Mouse (Mus musculus) liver, embryonic 11.5 days (tissue): ENCODE measurements around the gene Ppp1r14a. TPM values are rescaled to one million over a fixed set of nuclear protein-coding genes. Genes with fewer than 3 reads are reported as not detected.
A peak's percentile ranks its signal among the peaks of the same experiment; 100 is the strongest.

Source experiments
- ATAC-seq: fragments of 200-750 bp; cut with Nextera tagmentation; replicated peaks from 2 replicates; pipeline ENCODE4 v1.8.0; 2017; ENCODE audit warnings: moderate number of reproducible peaks, mild to moderate bottlenecking, moderate TSS enrichment, moderate library complexity; ENCODE audit not compliant: low FRiP score
- DNase-seq: peaks from one replicate; pipeline ENCODE4 v3.0.0-alpha.2; 2017; ENCODE audit warnings: low spot score
- H3K27ac ChIP-seq: fragments of 300-500 bp; sonication (generic); 2 replicates; pipeline ENCODE4 v1.5.1; 2014; ENCODE audit warnings: mild to moderate bottlenecking, low read depth, low read length, control low read depth
- H3K27me3 ChIP-seq: fragments of 300-500 bp; sonication (generic); replicated peaks from 2 replicates; pipeline ENCODE4 v1.6.1; 2014; ENCODE audit warnings: low read length, mixed read lengths; ENCODE audit not compliant: control insufficient read depth, insufficient read depth
- H3K36me3 ChIP-seq: fragments of 300-500 bp; sonication (generic); 2 replicates; pipeline ENCODE4 v1.6.1; 2014; ENCODE audit warnings: mild to moderate bottlenecking, low read length, moderate library complexity, mixed read lengths; ENCODE audit not compliant: control insufficient read depth, insufficient read depth
- H3K4me1 ChIP-seq: fragments of 300-500 bp; sonication (generic); replicated peaks from 2 replicates; pipeline ENCODE4 v1.6.1; 2014; ENCODE audit warnings: low read length, mixed read lengths; ENCODE audit not compliant: control insufficient read depth, insufficient read depth
- H3K4me2 ChIP-seq: fragments of 300-500 bp; sonication (generic); 2 replicates; pipeline ENCODE4 v1.6.1; 2014; ENCODE audit warnings: mild to moderate bottlenecking, control low read depth, moderate library complexity
- H3K4me3 ChIP-seq: fragments of 300-500 bp; sonication (generic); 2 replicates; pipeline ENCODE4 v1.5.1; 2014; ENCODE audit warnings: low read depth, low read length, control low read depth
- H3K9ac ChIP-seq: fragments of 300-500 bp; sonication (generic); 2 replicates; pipeline ENCODE4 v1.6.1; 2014; ENCODE audit warnings: low read depth, low read length, control low read depth
- H3K9me3 ChIP-seq: fragments of 300-500 bp; sonication (generic); 2 replicates; pipeline ENCODE4 v1.6.1; 2016; ENCODE audit warnings: low read length, inconsistent platforms, mixed read lengths; ENCODE audit not compliant: control insufficient read depth
- WGBS: fragments of 180-500 bp; shearing (Covaris S2); extraction: QIAGEN DNeasy Blood & Tissue Kit; methylation state at CpG from one replicate; pipeline ENCODE4 v1.1.7; 2014; 5-methylcytosine and 5-hydroxymethylcytosine counted together
- polyA plus RNA-seq: library from polyadenylated mRNA; unstranded; fragments of >200 nt; fragmentation: Nextera tagmentation; extraction: Ambion mirVana; gene quantifications from 2 replicates; pipeline ENCODE4 v1.2.1, GENCODE M21; 2014

The Ppp1r14a gene
- polyA plus RNA-seq, 1 experiment from 2014 or later: 6.9 TPM

DNA sequence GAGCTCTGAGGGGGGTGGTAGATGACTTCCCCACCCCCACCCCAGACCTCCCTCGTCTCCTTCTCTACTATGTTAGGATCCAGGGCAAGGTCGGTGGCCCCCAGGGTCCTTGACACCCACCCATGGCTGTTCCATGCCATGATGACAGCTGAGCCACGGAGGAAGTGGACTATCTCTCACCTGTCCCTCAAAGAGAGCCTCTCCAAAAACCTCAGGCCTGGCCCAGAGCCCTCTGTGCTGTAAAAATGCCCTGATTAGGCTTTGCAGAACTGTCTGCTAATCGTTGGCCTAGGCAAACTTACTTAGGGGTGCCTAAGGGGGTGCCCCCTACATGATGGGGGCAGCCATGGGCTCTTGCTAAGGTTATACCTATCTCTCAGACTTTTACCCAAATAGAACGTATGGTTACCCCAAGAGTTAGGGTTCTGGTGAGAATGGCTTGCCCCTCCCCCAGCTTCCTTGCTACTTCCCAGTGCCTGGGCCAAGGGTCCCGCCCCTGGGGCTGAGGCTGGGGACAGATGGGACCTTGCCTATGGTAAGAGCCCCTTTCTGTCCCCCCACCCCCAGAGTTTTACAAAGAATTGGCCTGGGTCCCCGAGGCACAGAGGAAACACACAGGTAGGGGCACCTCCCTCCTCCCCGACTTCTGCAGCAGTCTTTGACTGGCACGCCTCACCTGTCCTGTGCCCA is 24.6 kb downstream of the Ppp1r14a start:
- H3K36me3 ChIP-seq: no peaks in the 10 kb centered on the region
- WGBS: 42% methylated on average over 9 of the region's 9 CpGs
- ATAC-seq (no peak), DNase-seq (no peak)
- peaks cover 53% of the 10 kb centered on the region for H3K4me1 ChIP-seq
- no peaks in the 10 kb centered on the region for H3K9me3 ChIP-seq
- H3K9ac ChIP-seq: no peak overlapping the region
- H3K4me3 ChIP-seq: no peak overlapping the region
- 0 out of 2 replicates have a peak, but pooled peaks cover 3% of the 10 kb centered on the region for H3K27me3 ChIP-seq
- H3K27ac ChIP-seq: no peak overlapping the region
- no peak overlapping the region for H3K4me2 ChIP-seq

DNA sequence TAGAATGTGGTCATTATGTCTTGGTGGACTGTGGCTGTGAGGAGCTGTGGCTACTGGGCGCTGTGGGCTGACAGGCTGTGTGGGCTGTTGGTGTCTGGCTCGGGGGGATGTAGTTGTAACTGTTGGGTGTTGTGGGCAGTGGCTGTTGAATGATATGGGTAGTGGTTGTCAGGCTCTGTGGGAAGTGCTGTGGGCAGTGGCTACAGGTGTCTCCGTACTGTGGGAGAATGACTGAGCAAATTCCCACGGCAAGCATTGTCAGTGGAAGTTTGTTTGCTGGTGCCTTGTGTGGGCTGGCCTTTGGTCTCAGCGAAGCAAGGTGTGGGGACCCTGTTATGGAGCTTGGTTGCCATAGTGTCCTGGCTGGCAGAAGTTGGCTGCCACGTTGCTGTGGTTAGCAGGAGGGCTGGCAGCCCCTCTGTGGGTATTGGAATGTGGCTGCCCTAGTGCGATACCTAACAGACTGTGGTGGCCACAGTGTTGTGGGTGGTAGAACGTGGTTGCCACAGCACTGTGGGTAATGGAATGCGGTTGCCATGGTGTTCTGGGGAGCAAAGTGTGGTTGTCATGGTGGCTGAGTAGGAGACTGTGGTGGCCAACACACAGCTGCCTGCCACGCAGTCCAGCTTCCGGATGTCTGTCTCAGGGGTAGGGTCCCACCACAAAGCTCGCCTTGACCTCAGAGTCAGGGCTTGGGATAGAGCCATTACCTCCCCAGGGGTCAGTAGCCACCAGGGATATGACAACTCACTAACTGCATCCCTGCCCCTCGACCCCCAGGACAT is 25.9 kb downstream of the Ppp1r14a start:
- 71% methylated on average over 13 of the region's 13 CpGs for WGBS
- no peak overlapping the region for H3K4me2 ChIP-seq
- no peaks in the 10 kb centered on the region for H3K27me3 ChIP-seq
- no peak for ATAC-seq
- no peak for DNase-seq
- H3K9me3 ChIP-seq: no peaks in the 10 kb centered on the region
- no peak overlapping the region for H3K4me3 ChIP-seq
- H3K27ac ChIP-seq: no peak overlapping the region
- H3K4me1 ChIP-seq: peaks cover 55% of the 10 kb centered on the region
- H3K9ac ChIP-seq: no peak overlapping the region; the same call in 1 of the 2 replicates
- no peaks in the 10 kb centered on the region for H3K36me3 ChIP-seq

DNA sequence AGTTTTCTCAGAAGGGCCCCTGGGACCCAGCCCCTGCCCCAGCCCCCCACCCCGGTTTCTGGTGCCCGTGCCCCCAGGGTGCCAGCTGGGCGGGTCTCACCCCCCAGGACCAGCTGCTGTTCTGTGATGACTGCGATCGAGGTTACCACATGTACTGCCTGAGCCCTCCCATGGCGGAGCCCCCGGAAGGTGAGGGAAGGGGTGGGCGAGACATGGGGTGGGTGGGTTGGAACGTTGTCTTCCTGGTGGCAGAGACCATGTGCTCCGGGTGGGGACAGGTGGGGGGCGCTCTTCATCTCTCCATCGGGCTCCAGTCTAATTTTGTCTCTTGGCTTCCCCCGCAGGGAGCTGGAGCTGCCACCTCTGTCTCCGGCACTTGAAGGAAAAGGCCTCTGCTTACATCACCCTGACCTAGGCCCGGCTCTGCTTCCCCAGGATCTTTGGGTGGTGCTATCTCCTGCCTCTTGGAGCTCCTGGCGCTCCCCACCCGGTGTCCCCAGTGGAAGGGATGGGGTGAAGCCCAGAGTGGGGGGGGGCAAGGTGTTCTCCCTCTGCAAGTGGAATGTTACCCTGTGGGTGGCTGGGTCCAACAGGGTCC is 27.1 kb downstream of the Ppp1r14a start:
- no peak overlapping the region for H3K9ac ChIP-seq
- H3K4me3 ChIP-seq: no peak overlapping the region
- H3K27me3 ChIP-seq: no peaks in the 10 kb centered on the region
- H3K36me3 ChIP-seq: no peaks in the 10 kb centered on the region
- WGBS: 64% methylated on average over 17 of the region's 17 CpGs
- peaks cover 59% of the 10 kb centered on the region for H3K4me1 ChIP-seq
- DNase-seq: no peak
- H3K4me2 ChIP-seq: no peak overlapping the region
- H3K27ac ChIP-seq: peak overlapping the region; percentile 19; the same call in 1 of the 2 replicates
- ATAC-seq: no peak
- no peaks in the 10 kb centered on the region for H3K9me3 ChIP-seq

DNA sequence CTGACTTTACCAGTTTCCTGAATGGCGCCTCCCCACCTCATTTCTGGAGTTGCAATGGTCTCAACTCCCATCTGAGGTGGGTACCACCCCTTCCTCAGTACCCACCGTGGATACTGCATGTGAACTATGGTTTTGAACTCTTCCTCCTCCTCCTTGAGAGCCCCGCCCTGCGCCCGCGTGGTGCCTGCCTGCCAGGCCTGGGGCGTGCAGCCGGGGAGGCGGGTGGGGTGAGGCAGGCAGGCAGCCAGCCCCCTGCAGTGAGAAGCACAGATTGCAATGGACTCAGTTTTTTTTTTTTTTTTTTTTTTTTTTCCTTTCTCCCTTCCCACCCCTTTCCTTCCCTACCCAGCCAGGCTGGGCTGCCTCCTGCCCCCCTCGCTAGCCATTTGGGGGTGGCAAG is 27.9 kb downstream of the Ppp1r14a start:
- no peaks in the 10 kb centered on the region for H3K9me3 ChIP-seq
- H3K27ac ChIP-seq: peak overlapping the region; percentile 75
- DNase-seq (peak; percentile 47), ATAC-seq (0 out of 2 replicates have a peak, but pooled peaks have one; percentile 21)
- H3K9ac ChIP-seq: no peak overlapping the region
- H3K4me3 ChIP-seq: no peak overlapping the region
- H3K4me1 ChIP-seq: peaks cover 64% of the 10 kb centered on the region
- no peaks in the 10 kb centered on the region for H3K27me3 ChIP-seq
- H3K4me2 ChIP-seq: peak overlapping the region; percentile 68
- H3K36me3 ChIP-seq: no peaks in the 10 kb centered on the region
- WGBS: 14% methylated on average over 10 of the region's 10 CpGs

DNA sequence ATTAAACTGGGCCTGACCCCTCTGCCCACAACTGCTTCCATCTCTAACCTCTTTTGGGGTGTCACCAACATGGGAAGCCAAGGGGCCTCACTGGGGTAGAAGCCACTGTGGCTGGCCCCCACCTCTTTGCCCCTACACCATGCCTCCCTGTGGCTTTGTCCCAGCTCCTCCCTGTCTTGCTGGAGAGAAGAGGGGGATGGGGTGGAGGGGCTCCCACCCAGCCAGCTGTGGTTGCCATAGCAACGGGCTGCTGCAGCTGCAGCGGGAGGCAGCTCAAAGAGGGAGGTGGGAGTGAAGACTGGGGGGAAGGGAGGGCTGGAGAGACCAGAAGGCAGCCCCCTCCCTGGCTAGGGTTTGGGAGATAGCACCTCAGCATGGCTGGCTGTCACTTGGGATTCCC is 28.4 kb downstream of the Ppp1r14a start:
- Histone ChIP-seq H3K27ac (peak overlapping the region; percentile 75), H3K4me1 (peaks cover 64% of the 10 kb centered on the region), H3K4me3 (no peak overlapping the region), H3K9me3 (no peaks in the 10 kb centered on the region), H3K36me3 (no peaks in the 10 kb centered on the region), H3K9ac (no peak overlapping the region), H3K27me3 (no peaks in the 10 kb centered on the region), H3K4me2 (peak overlapping the region; percentile 68)
- 4% methylated on average over 2 of the region's 2 CpGs for WGBS
- ATAC-seq (no peak), DNase-seq (peak; percentile 67)

DNA sequence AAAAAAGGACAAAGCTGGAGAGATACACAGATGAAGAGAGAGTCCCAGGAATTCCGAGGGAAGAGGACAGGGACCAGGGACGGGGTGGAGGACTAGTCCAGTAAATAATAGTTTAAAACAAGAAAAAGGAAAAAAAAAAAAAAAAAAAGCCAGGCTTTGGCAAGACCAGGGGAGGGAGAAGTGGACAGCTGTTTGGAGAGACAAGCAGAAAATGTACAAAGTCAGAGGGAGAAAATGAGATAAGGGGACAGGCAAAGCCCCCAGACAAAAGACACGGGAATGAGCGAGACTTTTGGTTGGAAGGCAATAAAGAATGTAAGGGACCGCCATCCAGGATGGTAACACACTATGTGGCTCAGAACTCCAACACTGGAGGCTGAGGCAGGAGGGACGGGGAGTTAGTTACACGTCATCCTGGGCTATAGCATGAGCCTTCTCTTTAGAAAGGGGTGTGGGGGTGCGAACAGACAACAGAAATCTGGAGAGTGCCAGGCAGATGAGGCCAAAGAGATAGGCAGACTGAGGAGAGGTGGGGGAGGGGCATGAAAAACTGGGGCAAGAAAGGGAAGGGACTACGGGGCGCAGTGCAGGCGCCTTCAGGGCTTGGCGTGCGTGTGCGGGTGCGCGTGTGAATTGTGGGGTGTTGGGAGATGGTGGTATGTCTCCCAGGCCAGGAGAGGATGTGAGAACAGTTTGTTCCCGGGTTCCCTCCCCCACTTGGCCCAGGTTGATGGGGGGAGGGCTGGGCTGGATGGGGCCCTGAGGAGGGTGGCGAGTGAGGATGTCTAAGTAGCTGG is 29.2 kb downstream of the Ppp1r14a start:
- ATAC-seq (peak; percentile 40), DNase-seq (peak; percentile 64)
- Histone ChIP-seq H3K4me2 (peak overlapping the region; percentile 68), H3K4me3 (peak overlapping the region; percentile 25), H3K4me1 (peaks cover 57% of the 10 kb centered on the region), H3K9ac (peak overlapping the region; percentile 35; the same call in 1 of the 2 replicates), H3K9me3 (no peaks in the 10 kb centered on the region), H3K27ac (peak overlapping the region; percentile 75), H3K27me3 (no peaks in the 10 kb centered on the region), H3K36me3 (no peaks in the 10 kb centered on the region)
- 5% methylated on average over 18 of the region's 18 CpGs for WGBS

DNA sequence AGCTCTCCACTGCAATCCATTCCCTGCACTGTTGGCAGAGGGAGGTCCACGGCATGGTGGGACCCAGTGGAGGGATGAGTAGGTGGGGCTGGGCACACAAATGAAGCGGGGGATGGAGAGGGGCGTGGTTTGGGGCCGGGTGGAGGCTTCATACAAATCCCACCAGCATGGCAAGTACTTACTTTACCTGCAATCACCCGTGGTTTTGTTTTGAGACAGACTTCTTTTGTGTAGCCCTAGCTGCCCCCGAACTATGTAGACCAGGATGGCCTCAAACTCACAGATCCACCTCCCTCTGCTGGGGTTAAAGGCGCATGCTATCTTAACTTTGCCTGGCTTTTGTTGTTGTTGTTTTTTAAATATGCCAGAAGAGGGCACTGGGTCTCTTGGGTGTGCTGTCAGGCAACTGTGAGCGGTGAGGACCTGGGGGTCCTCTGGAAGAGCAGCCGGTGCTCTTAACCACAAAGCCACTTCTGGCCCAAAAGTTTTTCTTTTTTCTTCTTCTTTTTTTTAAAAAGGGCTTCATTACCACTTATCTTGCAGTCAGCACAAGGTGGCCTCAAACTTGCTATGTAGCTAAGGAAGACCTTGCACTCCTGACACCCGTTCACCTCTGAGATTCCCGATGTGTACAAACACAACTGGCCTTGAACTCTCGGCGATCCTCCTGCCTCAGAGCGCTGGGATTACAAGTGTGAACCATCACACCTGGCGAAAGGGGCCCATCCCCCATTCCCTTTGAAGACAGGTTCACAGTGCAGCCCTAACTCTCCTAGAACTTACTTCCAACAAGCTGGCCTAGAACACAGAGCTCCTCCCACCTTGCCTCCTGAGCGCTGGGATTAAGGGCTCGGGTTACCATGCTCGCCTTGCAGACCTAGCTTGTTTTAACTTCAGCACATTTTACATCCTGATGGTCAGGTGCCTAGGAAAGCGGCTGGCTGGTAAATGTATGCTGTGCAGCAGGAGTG is 30.5 kb downstream of the Ppp1r14a start:
- no peak for DNase-seq
- Histone ChIP-seq H3K4me2 (peak overlapping the region; percentile 68), H3K36me3 (peaks cover 4% of the 10 kb centered on the region; the same call in 1 of the 2 replicates), H3K4me3 (peak overlapping the region; percentile 25), H3K9me3 (no peaks in the 10 kb centered on the region), H3K27ac (peak overlapping the region; percentile 34), H3K27me3 (no peaks in the 10 kb centered on the region), H3K4me1 (peaks cover 56% of the 10 kb centered on the region), H3K9ac (no peak overlapping the region)
- ATAC-seq: 0 out of 2 replicates have a peak, but pooled peaks have one; percentile 10
- 12% methylated on average over 19 of the region's 19 CpGs for WGBS
